Mouse (Mus musculus): ENCODE measurements around the gene Mospd3. TPM values are rescaled to one million over a fixed set of nuclear protein-coding genes. Genes with fewer than 3 reads are reported as not detected.
A peak's percentile ranks its signal among the peaks of the same experiment; 100 is the strongest.

Gene Mospd3
- polyA plus RNA-seq, 1 experiment from 2014 or later: 32.1 TPM

GRCm38 (mm10) chr5:137553411-137553837, 47.4 kb downstream of the Mospd3 start, which contains the start of gene Actl6b:
Gene Actl6b (plus strand): TSS chr5:137553517.
- Histone ChIP-seq H3K4me1 (ENCODE audit: insufficient read depth, low read depth, low read length) (no peaks in the 10 kb centered on the region), H3K27me3 (replicated peaks; ENCODE audit: insufficient read depth, low read length) (0 out of 2 replicates have a peak, but pooled peaks cover 6% of the 10 kb centered on the region), H3K4me2 (replicated peaks; ENCODE audit: low read depth, low read length) (0 out of 2 replicates have a peak within 1 kb of the TSS, but pooled peaks have one; percentile 5), H3K4me3 (ENCODE audit: low read depth, low read length) (no peak within 1 kb of the TSS), H3K36me3 (ENCODE audit: insufficient read depth, low read length) (no peaks in the 10 kb centered on the region), H3K9ac (replicated peaks; ENCODE audit: low read depth) (no peak within 1 kb of the TSS), H3K27ac (ENCODE audit: low read length) (no peak within 1 kb of the TSS), H3K9me3 (ENCODE audit: low read length) (no peaks in the 10 kb centered on the region)
- ATAC-seq (peak; percentile 81), DNase-seq (ENCODE audit: low spot score) (peak; percentile 46)
- TF ChIP-seq CTCF (IDR thresholded peaks at IDR 0.05): no peak
- no peak for TF ChIP-seq EP300 (IDR thresholded peaks at IDR 0.05)
- 4% methylated on average over 32 of the region's 37 CpGs for WGBS

- Histone ChIP-seq H3K27me3 (replicated peaks; ENCODE audit: insufficient read depth, low read length) (0 out of 2 replicates have a peak, but pooled peaks cover 6% of the 10 kb centered on the region), H3K4me1 (ENCODE audit: insufficient read depth, low read depth, low read length) (no peaks in the 10 kb centered on the region), H3K9ac (replicated peaks; ENCODE audit: low read depth) (no peak overlapping the region), H3K9me3 (ENCODE audit: low read length) (no peaks in the 10 kb centered on the region), H3K4me3 (ENCODE audit: low read depth, low read length) (no peak overlapping the region), H3K36me3 (ENCODE audit: insufficient read depth, low read length) (no peaks in the 10 kb centered on the region), H3K4me2 (replicated peaks; ENCODE audit: low read depth, low read length) (0 out of 2 replicates have a peak overlapping the region, but pooled peaks have one; percentile 5), H3K27ac (ENCODE audit: low read length) (no peak overlapping the region)
- ATAC-seq (no peak), DNase-seq (ENCODE audit: low spot score) (no peak)
- WGBS: 21% methylated on average over 6 of the region's 6 CpGs
- no peak for TF ChIP-seq CTCF (IDR thresholded peaks at IDR 0.05)
- no peak for TF ChIP-seq EP300 (IDR thresholded peaks at IDR 0.05)
These were observed 47.9 kb downstream of the Mospd3 start for GRCm38 (mm10) chr5:137553000-137553399.

- ATAC-seq (no peak), DNase-seq (ENCODE audit: low spot score) (no peak)
- Histone ChIP-seq H3K27ac (ENCODE audit: low read length) (no peak overlapping the region), H3K4me1 (ENCODE audit: insufficient read depth, low read depth, low read length) (no peaks in the 10 kb centered on the region), H3K4me3 (ENCODE audit: low read depth, low read length) (no peak overlapping the region), H3K4me2 (replicated peaks; ENCODE audit: low read depth, low read length) (no peak overlapping the region), H3K27me3 (replicated peaks; ENCODE audit: insufficient read depth, low read length) (0 out of 2 replicates have a peak, but pooled peaks cover 6% of the 10 kb centered on the region), H3K36me3 (ENCODE audit: insufficient read depth, low read length) (no peaks in the 10 kb centered on the region), H3K9ac (replicated peaks; ENCODE audit: low read depth) (no peak overlapping the region), H3K9me3 (ENCODE audit: low read length) (no peaks in the 10 kb centered on the region)
- no peak for TF ChIP-seq EP300 (IDR thresholded peaks at IDR 0.05)
- peak; percentile 56 for TF ChIP-seq CTCF (IDR thresholded peaks at IDR 0.05)
- WGBS: 63% methylated on average over 5 of the region's 5 CpGs
These were observed 49.7 kb downstream of the Mospd3 start for GRCm38 (mm10) chr5:137551119-137551518.

- no peak overlapping the region for H3K4me2 ChIP-seq (replicated peaks; ENCODE audit: low read depth, low read length)
- H3K4me1 ChIP-seq (ENCODE audit: insufficient read depth, low read depth, low read length): no peaks in the 10 kb centered on the region
- no peak for ATAC-seq
- WGBS: 78% methylated on average over 2 of the region's 2 CpGs
- no peak overlapping the region for H3K9ac ChIP-seq (replicated peaks; ENCODE audit: low read depth)
- no peak for DNase-seq (ENCODE audit: low spot score)
- H3K36me3 ChIP-seq (ENCODE audit: insufficient read depth, low read length): no peaks in the 10 kb centered on the region
- no peaks in the 10 kb centered on the region for H3K9me3 ChIP-seq (ENCODE audit: low read length)
- TF ChIP-seq CTCF (IDR thresholded peaks at IDR 0.05) (no peak), EP300 (IDR thresholded peaks at IDR 0.05) (no peak)
- no peak overlapping the region for H3K4me3 ChIP-seq (ENCODE audit: low read depth, low read length)
- H3K27me3 ChIP-seq (replicated peaks; ENCODE audit: insufficient read depth, low read length): 0 out of 2 replicates have a peak, but pooled peaks cover 6% of the 10 kb centered on the region
- H3K27ac ChIP-seq (ENCODE audit: low read length): no peak overlapping the region
These were observed 51.0 kb downstream of the Mospd3 start for GRCm38 (mm10) chr5:137549840-137550239.

Other genes starting within 250 kb of the Mospd3 start
- gene Zan, start 124.0 kb downstream of the Mospd3 start, polyA plus RNA-seq (2015; fragmentation: Nextera tagmentation; extraction: Ambion mirVana): 0.11 TPM in 2 replicates
- gene Pop7, start 98.5 kb downstream of the Mospd3 start, polyA plus RNA-seq (2015; fragmentation: Nextera tagmentation; extraction: Ambion mirVana): 37.8 and 38.7 TPM in 2 replicates
- 10.6 and 12.4 TPM in 2 replicates for gene Gigyf1, start 82.5 kb downstream of the Mospd3 start, polyA plus RNA-seq (2015; fragmentation: Nextera tagmentation; extraction: Ambion mirVana)
- not detected in 2 replicates for gene Epo, start 67.8 kb downstream of the Mospd3 start, polyA plus RNA-seq (2015; fragmentation: Nextera tagmentation; extraction: Ambion mirVana)
- gene Gnb2, start 67.5 kb downstream of the Mospd3 start, polyA plus RNA-seq (2015; fragmentation: Nextera tagmentation; extraction: Ambion mirVana): 507 and 513 TPM in 2 replicates
- gene Actl6b, start 47.5 kb downstream of the Mospd3 start, polyA plus RNA-seq (2015; fragmentation: Nextera tagmentation; extraction: Ambion mirVana): 0.15 TPM in 1 of 2 replicates, not detected in the other
- gene Tfr2, start 31.2 kb downstream of the Mospd3 start, polyA plus RNA-seq (2015; fragmentation: Nextera tagmentation; extraction: Ambion mirVana): 0.33 and 0.87 TPM in 2 replicates
- gene Pcolce, start 12.7 kb upstream of the Mospd3 start, polyA plus RNA-seq (2015; fragmentation: Nextera tagmentation; extraction: Ambion mirVana): 86.6 and 101 TPM in 2 replicates
- 0.19 and 0.51 TPM in 2 replicates for gene Fbxo24, start 27.9 kb upstream of the Mospd3 start, polyA plus RNA-seq (2015; fragmentation: Nextera tagmentation; extraction: Ambion mirVana)
- 47.4 and 50.7 TPM in 2 replicates for gene Lrch4, start 28.1 kb upstream of the Mospd3 start, polyA plus RNA-seq (2015; fragmentation: Nextera tagmentation; extraction: Ambion mirVana)
- gene Gm20605, start 28.1 kb upstream of the Mospd3 start, polyA plus RNA-seq (2015; fragmentation: Nextera tagmentation; extraction: Ambion mirVana): 11.6 and 12.3 TPM in 2 replicates
- gene Sap25, start 40.3 kb upstream of the Mospd3 start, polyA plus RNA-seq (2015; fragmentation: Nextera tagmentation; extraction: Ambion mirVana): 12.3 and 13.2 TPM in 2 replicates
- gene Irs3, start 44.7 kb upstream of the Mospd3 start, polyA plus RNA-seq (2015; fragmentation: Nextera tagmentation; extraction: Ambion mirVana): 0.80 and 0.96 TPM in 2 replicates
- 14.2 and 14.9 TPM in 2 replicates for gene Agfg2, start 83.7 kb upstream of the Mospd3 start, polyA plus RNA-seq (2015; fragmentation: Nextera tagmentation; extraction: Ambion mirVana)
- 0.51 and 0.65 TPM in 2 replicates for gene Nyap1, start 140.5 kb upstream of the Mospd3 start, polyA plus RNA-seq (2015; fragmentation: Nextera tagmentation; extraction: Ambion mirVana)
- gene Tsc22d4, start 144.7 kb upstream of the Mospd3 start, polyA plus RNA-seq (2015; fragmentation: Nextera tagmentation; extraction: Ambion mirVana): 119 and 129 TPM in 2 replicates
- 28.8 and 29.8 TPM in 2 replicates for gene Ppp1r35, start 177.8 kb upstream of the Mospd3 start, polyA plus RNA-seq (2015; fragmentation: Nextera tagmentation; extraction: Ambion mirVana)
- 12.2 and 13.7 TPM in 2 replicates for gene Mepce, start 186.6 kb upstream of the Mospd3 start, polyA plus RNA-seq (2015; fragmentation: Nextera tagmentation; extraction: Ambion mirVana)
- 2.4 and 4.3 TPM in 2 replicates for gene Zcwpw1, start 186.7 kb upstream of the Mospd3 start, polyA plus RNA-seq (2015; fragmentation: Nextera tagmentation; extraction: Ambion mirVana)
- gene Pilra, start 235.2 kb upstream of the Mospd3 start, polyA plus RNA-seq (2015; fragmentation: Nextera tagmentation; extraction: Ambion mirVana): 12.5 and 12.6 TPM in 2 replicates